Mouse (Mus musculus) frontal cortex, postnatal 14 days (tissue): ENCODE measurements around the gene 9230102O04Rik.

Source experiments
- DNase-seq, 2 experiments: peaks; one replicate each; pipeline ENCODE4 v3.0.0; 2022; ENCODE audit warnings: low spot score in 2 of 2

9230102O04Rik gene

GRCm38 (mm10) chr2:9871798-9872197, 17.5 kb downstream of the 9230102O04Rik start:
- no peak for DNase-seq

- no peak for DNase-seq
Measured at GRCm38 (mm10) chr2:9871141-9871716, 18.1 kb downstream of the 9230102O04Rik start.

GRCm38 (mm10) chr2:9867092-9867825, 22.1 kb downstream of the 9230102O04Rik start:
- DNase-seq = no peak

GRCm38 (mm10) chr2:9860698-9861097, 28.6 kb downstream of the 9230102O04Rik start:
- DNase-seq = no peak

DNA sequence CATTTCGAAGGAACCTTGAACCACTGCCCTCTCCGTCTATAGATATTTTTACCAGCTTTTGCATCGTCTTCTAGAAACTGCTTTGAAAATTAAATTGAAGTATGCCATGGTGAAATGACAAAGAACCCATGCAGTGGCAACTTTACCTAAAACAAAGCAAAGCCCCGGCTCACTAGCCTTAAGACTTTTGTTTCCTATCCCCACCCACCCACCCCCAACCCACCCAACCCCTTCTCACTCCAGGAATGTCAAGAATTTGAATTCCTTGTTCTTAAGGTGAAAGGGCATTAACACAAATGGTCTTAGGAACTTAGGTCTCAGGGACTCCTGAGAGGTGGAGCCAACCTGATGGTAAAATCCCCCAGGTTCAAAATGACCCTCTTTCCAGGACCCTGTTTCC, 33.5 kb downstream of the 9230102O04Rik start:
- no peak for DNase-seq

GRCm38 (mm10) chr2:9852851-9853576, 36.3 kb downstream of the 9230102O04Rik start:
- DNase-seq = no peak

GRCm38 (mm10) chr2:9835195-9835594, 54.1 kb downstream of the 9230102O04Rik start:
- DNase-seq = no peak

GRCm38 (mm10) chr2:9833712-9834111, 55.6 kb downstream of the 9230102O04Rik start:
- DNase-seq = no peak
